Mouse (Mus musculus) mesoderm, embryonic 11.5 days (tissue): Measurements from ENCODE around the gene Zfp750.

Experiments
- DNase-seq: peaks from one replicate; pipeline ENCODE4 v3.0.0-alpha.2; 2012; ENCODE audit warnings: low read depth, low spot score

The Zfp750 gene

DNA sequence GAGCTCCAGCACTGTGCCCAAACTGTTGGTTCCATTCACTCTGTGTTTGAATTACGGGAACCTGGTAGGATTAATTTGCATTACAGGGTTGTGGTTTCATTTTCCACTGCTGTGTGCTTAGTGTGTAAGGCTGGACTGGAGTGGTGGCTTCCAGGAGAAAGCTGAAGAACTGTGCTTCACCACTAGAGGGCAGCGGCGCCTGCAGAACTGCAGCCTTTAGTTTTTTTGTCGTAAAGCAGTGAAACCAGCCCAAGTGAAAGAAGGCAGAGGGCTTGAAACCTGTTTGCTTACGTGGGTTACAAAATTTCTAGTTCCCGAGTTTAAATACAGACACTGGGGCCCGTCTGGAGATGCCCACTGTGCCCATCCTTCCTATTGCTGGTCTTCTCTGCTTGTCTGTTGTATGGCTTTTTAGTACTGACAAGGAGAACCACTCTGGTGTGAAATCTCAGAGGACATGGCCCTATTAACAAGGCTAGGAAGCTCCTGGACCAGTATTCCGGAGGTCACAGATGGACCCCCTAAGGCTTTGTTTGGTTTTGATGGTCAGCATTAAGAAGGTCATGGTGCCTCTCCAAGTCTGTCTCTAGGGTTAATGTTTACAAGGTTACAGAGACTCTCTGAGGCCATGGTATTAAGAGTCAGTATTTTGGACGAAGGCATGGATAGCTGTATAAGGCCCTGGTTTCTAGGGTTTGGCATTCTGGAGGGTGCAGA is 43.3 kb downstream of the Zfp750 start:
- peak; percentile 70 for DNase-seq

DNA sequence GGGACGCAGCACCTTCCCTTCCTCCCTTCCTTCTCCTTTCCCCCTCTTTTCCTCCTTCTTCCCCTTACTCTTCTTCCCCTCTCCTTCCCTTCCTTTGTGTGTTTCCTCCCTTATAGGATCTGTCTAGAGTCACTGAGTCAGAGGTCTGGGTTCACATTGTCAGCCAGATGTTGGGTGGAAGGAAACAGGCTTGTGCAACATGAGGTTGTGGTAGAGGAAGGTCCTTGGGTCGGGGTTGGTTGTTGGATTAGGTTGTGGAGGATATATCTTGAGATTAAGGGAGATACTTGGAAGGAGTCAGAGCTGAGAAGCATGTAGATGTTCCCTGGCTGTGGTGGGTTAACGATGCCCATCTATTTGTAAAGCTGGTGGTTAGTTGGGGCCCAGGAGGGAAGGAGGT is 44.3 kb downstream of the Zfp750 start:
- DNase-seq = no peak

DNA sequence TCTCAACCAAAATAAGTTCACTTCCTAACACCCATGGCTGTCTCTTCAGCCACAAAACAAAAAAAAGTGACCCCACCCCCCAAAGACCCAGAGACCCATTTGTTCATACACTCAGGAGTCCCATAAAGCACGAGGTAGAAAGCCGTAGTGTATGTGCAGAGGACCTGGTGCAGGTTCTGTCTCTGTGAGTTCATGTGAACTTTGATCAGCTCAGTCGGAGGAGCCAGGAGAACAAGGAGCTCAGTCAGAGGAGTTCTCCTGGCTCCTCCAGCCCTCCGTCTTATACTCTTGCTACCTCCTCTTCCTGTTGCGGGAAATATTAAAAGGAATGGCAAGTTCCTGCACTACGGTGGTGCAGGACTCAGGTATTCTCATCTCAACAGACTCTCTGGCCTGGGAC is 51.7 kb downstream of the Zfp750 start:
- DNase-seq = no peak
